Mouse (Mus musculus): Measurements from ENCODE around the gene Fcf1.

Fcf1 gene

DNA sequence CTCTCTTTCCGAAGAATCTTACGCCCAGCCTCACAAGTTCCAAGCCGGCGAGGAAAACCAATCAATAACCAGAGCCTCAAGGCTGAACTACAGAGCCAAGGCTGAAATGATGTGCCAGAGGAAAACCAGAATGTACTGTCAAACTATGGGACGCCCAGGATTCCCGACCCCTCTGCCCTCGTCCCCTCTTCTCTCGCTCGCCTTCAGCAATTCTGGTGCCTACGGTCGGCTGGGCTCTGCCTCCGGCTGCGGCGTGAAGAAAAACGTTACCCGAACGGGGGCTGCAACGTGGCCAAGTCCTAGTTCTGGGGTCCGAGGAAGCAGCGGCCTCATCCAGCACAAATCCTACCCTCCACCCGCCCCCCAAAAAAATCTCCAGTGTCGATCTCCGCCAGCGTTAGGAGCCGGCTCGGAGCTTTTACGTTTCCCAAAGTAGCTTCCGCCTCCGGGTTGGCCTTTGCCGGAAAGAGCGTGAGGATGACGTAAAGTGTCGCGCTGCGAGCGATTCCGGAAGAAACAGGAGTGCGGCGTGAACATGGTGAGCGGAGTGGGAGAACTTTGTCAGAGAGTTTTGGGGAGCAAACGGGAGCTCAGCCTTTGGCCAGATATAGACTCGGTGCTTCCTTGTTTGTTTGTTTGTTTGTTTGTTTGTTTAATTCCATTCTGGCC is at the start of gene Fcf1, which contains the start of gene Arel1:
Fcf1 (plus strand) TSS at position 470 of the 669 bp plus-strand sequence.
Arel1 (minus strand) TSS at position 473 of the 669 bp plus-strand sequence.
- peak; percentile 93 for DNase-seq (ENCODE audit: low read depth)

DNA sequence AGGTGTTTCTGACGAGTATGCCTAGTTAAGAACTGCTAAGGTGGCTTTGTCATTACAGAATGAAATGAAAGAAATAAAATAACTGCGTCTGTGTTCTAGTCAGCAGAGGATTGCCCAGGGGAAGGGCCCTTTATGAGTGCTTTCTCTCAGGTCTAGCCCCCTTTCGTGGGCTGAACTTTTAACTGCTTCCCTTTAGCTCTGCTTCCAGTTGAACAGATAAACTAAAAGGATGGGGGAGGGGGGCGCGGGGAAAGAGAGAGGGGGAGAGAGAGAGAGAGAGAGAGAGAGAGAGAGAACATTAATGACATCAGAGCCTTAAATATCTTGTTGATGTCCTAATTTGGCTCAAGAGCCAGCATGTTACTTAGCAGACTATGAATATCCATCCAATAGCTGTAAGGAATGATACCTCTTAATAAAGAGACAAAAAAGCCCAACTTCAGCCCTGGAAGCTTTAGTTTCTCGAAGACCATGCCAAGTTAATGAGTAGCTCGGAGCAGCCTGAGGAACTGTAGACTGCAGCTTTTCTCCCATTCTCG is 48.7 kb upstream of the Fcf1 start:
- no peak for DNase-seq (ENCODE audit: low read depth)

DNA sequence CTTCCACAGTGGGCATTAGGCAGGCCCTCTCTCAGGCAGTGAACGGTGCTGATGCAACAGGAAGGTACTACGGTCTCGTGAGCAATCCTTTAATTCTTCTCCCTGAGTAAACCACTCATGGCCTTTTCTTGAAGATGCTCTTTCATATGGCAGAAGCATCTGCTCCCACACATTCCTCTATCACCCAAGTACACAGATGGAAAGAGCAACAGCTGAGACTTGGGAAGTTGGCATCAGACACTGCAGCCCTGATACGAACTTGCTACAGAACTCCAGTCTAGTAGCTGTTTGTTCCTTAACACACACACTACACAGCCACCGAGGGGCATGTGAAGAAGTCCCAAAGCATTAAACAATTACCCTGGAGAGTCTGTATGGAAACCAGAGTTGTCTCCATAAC is 46.4 kb upstream of the Fcf1 start:
- no peak for DNase-seq (ENCODE audit: low read depth)

DNA sequence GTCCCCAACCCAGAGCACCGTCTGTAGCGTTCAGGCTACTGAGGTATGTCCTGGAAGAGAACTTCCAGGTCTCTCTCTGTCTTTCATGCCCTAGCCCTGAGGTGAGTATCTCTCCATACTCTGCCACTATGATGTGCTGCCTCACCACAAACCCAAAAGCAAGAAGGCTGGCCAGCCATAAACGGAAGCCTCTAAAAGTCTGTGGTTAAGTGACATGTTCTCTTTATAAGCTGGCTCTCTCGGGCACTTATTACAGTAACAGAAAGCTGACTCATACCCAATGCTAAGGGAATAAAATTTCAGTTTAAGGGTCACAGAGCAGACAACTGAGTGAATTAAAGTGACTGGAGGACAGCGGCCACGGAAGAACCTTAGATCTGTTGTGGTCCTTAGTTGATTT is 44.2 kb upstream of the Fcf1 start:
- DNase-seq (ENCODE audit: low read depth): no peak

DNA sequence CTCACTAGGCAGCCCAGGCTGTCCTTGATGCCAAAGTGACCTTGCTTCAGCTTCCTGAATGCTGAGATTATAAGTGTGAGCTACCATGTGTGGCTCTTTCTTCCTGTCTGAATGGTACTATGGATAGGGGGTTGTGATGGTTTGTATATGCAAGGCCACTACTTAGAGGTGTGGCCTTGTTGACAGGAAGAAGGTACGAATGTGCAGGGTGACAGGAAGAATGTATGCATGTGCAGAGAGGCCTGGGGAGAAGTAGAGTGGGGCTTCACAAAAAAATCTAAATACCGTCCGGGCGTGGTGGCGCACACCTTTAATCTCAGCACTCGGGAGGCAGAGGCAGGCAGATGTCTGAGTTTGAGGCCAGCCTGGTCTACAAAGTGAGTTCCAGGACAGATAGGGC is 38.5 kb upstream of the Fcf1 start:
- DNase-seq (ENCODE audit: low read depth): no peak

DNA sequence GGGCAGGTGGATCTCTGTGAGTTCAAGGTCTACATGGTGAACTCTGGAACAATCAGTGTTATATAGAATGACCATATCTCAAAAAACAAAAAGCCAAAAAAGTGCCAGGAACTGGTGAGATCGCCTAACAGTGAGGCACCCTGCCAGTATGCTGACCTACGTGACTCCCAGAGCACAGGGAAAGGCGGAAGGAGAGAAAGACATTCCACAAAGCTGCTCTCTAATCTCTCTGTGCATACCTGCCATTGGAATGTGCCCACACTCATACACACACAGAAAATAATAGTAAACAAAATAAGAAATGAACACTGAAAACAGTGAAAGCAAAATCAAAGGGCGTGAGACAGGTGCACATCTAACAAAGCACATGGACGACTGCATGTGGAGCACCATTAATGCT is 35.4 kb upstream of the Fcf1 start:
- no peak for DNase-seq (ENCODE audit: low read depth)

DNA sequence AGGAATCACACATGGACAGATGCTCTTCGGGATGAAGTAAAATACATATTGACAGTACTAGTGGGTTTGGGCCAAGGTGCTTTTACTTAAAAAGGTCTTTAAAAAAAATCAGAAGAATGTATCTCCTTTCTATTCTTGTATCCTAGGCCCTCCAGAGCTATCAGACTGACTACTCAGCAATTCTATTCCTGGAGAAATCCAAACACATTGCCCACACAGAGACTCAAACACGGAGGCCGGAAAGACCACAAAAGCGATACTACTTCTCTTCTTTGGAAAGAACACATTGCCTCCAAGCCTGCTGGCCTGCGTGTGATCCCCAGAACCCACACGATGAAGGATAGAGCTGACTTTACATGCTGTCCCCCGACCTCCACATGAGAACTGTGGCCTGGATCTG is 31.6 kb upstream of the Fcf1 start:
- DNase-seq (ENCODE audit: low read depth): no peak

DNA sequence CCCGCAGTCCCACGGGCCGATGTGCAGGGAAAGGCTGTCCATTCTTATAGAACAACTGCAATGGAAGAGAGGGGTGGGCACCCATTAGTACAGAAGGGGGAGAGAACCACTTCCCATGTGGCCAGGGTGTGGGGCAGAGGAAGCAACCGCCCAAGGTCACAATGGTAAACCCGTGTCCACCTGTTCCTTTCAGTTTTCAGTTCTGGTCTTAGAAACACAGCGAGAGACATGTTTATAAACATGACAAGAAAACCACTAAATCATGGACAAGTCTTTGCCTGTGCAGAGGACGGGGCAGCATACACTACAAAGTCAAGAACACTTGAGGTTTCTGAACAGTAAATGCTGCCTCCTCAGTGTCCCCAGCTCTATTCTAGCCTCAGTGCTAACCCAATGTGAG is 30.4 kb upstream of the Fcf1 start:
- DNase-seq (ENCODE audit: low read depth): no peak

DNA sequence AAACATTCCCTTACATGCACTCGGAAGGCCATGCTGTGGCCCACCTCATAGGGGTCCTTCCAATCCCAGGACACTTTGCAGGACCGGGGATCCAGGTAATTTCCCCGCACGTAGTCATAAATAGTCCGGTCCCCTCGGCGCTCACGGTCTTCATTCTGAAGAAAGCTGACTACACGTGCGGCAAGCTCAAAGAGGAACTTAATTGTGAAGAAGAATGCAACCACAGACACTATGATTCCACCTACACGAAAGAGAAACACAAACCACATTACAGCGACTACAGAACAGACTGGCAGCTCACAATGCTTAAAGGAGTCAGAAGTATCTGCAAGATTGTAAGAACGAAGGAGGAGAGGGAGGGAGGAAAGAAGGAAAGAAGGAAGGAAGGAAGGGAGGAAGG is 29.0 kb upstream of the Fcf1 start:
- DNase-seq (ENCODE audit: low read depth): peak; percentile 25

DNA sequence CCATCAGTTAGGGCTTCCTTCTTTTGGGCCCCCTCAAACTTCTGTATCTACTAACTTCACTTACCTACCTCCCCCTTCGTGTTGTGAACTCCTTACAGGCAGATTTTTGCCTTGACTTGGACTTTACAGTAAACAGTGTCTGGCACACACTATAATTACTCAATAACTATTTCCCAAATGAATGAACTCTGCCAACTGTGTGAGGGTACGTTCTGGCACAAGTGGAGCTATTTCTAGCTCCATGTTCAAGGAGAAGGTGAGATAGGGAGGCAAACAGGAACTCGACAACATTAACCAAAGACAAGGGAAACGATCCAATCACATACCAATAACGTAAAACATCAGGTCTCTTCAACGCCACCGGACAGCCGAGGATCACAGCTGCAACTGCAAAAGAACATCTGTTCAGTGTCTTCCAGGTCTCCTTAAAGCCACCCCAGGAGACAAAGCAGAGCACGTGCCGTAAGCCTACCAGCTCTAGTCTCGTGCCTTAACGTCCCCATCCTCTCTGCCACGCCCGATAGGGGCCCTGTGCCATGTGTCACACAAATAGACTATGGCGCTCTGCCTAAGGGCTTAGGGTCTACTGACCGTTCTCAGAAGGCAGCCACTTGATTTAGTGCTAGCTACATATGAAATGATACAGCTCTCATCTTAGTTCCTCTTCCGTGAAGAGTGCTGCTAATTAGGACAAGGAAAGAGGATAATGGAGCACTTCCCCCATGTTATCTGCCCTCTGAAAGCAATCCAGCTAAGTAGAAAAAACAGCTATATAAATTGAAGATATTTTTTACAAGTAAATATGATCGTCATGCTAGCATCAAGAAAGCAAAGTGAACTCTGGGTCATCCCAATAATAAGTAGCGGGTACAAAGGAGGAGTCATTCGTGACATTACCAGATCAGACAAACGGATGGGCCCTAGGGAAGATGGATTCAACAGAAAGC is 27.4 kb upstream of the Fcf1 start:
- DNase-seq (ENCODE audit: low read depth): no peak

DNA sequence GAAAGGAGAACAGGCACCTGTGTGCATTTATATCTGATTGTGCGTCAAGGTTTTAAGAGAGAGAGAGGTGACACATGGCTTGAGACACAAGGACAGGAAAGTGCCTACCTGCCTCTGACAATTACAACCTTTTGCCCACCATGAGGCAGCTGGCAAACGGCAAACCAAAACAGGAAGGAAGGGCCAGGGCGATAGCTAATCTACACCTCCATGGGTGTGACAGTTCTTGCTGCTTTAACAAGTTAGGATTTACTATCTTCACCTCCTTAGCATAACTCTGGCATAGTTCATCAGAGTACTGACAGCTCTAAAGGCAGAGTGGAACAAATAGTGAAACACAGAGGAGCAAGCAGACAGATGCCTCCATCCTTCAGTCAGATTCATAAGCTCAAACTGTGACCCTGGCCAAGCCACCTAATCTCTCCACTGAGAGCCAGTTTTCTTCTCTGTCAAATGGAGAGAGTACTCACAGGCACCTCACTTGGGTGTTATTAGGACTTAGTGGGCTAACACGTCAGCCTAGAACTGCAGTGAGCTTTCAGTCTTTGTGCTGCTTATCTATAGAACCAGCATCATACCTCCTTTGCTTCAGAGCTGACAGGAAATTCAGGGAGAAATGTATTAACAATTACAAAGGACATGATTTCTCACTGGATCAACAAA is 26.4 kb upstream of the Fcf1 start:
- DNase-seq (ENCODE audit: low read depth): no peak

DNA sequence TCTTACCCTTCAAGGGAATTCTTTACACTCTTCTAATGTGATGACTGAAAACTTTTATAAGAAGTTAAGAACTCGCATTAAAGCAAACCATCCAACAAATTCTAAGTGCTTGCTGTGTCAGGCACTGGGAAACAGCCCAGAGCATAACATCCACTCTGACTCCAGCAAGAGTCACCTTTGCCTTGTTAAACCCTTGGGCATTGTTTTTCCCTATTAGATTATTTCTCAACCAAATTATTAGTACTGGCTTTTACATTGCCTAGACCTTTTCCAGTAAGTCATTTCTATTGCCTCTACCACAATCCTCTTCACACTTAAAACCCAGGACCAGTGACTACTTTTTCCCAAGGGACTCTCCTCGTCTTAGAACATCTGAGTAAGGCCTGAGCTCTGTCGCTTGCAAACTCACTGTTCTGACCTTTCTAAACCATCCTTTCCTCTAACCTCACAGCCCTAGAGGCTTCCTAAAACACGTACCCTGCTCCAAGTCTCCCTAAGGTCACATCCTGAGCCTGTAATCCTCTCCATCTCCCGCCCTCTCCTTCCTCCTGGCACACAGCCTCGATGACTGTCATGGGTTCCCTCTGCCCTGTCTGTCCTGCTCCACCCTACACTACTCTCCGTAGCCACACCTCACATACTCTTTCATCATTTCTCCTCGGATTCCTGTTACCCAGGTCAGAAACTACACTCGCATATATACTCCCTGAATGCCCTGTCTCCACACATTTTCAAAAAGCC is 25.7 kb upstream of the Fcf1 start:
- DNase-seq (ENCODE audit: low read depth): no peak

DNA sequence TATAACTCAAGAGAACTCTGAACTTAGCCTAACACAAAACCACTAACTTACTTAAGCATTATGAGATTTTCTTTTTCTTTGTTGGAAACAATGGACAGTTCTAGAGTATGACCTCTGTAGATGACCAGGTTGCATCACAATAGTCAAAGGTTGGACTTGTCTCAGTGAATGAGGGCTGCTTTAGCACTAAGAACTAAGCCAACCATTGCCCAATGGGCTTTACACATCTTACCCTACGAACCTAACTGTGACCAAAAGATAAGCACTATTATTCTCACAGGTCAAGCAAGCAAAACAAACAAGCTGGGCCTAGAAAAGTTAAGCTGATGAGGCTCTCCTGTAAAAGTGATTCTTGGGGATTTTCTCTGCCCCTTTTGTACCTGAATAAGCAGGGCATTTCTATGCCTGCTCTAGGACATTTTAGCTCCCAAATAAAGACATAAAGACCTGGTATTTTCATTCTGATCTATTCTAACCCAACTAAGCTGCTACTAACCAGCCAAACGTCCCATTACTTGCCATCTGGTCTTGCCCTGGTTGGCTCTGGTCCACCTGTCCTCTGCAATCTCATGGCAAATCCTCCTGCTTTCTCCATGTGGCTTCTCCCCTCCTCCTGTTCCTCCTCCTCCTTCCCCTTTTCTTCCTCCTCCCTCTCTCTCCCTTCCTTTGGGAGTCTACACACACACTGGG is 22.7 kb upstream of the Fcf1 start:
- DNase-seq (ENCODE audit: low read depth): no peak

DNA sequence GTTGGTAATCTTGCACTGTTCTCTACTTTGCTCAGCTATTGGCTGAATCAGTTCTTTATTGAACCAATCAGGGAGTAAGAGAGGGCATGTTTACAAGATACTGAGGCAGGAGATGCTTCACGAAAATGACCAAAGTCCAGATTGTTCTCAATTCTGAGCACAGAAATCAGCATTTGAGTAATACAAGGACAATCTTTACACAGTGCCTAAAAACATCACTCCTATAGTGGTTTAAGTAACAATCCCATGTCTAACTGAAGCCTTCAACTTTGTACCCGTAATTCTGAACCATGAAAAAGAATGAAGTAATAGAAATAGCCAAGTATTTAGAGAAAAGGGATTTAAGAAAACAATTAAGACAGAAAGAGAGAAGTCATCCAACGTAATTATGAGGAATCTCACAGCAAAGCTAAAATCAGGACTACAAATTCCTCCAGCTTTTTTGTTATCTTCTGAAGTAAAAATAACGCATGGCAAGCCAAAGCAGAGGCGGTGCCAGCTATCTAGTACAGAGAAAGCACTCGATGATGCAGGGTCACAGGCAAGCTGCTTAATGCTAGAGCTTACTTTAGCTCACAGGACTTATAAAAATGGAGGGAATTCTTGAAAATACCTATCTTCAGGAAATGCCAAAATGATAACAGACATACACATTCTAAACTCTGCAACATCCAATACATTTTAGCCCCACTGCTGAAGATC is 22.0 kb upstream of the Fcf1 start:
- DNase-seq (ENCODE audit: low read depth): no peak

DNA sequence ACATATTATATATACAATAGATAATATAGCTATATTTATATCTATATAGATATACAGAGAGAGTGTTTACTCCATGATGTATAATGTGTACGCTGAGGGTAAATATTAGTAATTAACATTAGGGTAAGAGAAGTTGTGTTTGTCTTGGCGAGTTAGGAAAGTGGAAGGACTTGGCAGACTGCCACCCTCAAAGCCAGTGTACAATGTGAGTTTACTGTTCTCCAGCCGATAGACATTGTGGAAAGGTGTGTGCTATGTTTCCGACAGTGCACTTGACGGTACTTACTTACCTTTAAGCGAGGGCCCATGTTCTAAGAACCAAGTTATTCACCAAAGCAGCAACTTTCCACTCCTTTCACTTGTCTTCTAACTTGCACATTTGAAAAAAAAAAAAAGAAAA is 19.9 kb upstream of the Fcf1 start:
- DNase-seq (ENCODE audit: low read depth): no peak

DNA sequence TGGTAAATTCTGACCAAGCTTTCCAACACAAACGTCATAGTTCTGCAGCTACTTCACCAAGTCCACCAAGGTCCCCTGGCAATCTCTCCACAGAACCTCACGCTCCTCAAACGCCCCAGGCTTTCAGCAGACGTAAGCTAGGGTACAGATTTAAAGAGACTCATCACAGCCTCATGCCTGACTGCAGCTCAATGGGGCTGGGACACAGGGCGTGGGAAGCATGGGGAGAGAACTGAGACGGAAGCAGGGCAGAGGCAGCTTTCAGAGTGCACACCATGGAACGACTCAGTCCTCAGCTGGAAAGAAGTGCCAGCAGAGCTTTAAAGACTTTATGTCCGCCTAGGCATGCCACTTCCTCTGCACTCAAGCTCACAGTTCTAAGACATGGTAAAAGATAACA is 19.2 kb upstream of the Fcf1 start:
- no peak for DNase-seq (ENCODE audit: low read depth)

DNA sequence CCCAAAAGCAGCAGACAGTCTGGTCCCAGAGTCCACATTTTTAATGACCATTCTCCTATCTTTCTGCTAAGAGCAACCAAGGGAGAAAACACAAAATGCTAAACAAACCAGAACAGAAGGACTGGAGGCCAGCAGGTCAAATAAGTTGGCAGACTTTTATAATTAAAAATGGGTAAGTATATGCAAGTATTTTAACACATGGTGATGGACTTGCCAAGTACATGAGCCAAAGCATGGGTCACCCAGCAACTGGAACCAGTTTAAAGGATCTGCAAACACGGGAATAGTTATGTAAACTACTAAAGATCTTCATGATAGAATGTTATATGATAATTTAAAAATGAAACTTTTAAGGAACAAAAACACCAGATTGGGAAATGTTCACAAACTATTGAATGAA is 18.3 kb upstream of the Fcf1 start:
- DNase-seq (ENCODE audit: low read depth): no peak

DNA sequence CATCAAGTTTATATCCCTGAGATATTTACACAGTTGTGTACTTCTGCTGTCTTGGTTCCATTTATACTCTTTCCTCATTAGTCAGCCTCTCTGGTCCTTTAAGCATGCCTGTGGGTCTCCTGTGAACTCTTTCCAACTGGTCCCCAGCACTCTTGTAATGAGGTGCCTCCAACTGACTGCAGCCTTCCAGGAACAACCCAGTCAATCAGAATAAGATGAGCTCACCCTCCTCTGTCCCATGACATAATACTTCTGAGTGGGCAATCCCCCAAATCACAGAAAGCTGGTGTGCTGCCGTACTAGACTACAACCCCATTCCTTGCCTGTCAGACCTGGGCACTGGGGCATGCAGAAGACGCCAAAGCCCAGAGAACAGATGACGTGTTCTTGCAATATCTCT is 14.4 kb upstream of the Fcf1 start:
- DNase-seq (ENCODE audit: low read depth): no peak

DNA sequence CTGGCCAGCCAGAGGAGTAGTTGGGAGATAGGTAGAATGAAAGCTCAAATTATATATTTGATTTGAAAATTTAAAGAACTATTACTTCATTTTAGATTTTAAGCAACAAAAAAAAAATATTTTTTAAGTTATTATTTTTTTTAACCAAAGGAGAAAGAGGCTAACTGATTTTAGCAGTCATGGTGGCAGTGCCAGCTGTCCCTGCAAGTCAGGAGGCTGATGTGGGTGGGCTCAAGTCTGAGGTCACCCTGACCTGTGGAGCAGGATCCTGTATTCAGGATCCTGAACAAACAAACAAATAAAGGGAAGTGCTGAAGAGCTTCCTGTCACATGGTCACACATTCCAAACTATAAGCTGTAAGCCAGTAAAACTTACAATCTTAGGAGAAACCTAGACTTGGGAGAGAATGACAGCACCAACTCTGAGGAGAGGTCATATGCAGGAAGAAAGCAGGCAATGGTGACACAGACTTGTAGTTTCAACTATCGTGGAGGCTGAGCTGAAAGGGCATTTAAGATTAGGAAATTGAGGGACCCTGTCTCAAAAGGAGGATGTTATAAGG is 11.8 kb upstream of the Fcf1 start:
- no peak for DNase-seq (ENCODE audit: low read depth)

DNA sequence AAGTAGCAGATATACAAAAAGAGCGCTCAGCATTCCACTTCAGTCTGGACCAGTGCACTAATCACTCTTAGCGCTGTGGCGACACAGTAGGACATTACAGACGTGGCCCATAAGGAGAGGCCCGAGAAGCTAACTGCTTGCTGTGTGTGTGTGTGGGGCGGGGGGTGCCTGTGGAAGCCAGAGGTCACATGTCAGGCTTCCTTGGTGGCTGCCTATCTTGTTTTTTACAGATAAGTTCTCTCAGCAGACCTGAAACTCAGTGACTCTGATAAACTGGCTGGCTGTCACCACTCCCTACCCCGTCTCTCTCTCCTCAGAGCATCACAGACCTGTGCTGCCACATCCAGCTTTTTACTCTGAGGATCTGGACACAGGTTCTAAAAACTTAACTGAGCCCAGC is 8.1 kb upstream of the Fcf1 start:
- DNase-seq (ENCODE audit: low read depth): no peak

Measured in naive thymus-derived CD4-positive, alpha-beta T cell, adult 2 months (primary cell).